Mouse (Mus musculus): ENCODE results near the gene AC170998.1. TPM values are rescaled to one million over a fixed set of nuclear protein-coding genes. Genes with fewer than 3 reads are reported as not detected.

The AC170998.1 gene
- polyA plus RNA-seq, 1 experiment from 2014 or later = 3.3 TPM

DNA sequence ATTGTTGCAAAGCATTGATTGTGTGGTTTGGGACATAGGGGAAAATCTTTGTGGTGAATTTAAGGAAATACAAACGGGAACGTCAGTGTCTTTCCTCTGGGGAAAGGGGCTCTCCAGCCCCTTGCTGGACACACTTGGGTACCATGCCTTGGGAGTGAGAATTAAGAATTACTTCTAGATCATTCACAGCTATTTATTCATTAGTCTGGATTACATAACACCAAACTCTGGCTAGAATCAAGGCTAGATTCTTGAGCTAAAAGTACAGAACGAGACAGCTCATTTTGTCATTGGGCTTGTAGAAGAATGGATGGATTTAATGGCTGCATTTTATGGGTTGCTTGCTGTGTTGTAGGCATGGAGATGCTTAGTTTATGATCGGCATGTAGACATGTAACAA, 31.1 kb upstream of the AC170998.1 start:
- Histone ChIP-seq H3K4me2 (replicated peaks) (no peak overlapping the region), H3K36me3 (no peaks in the 10 kb centered on the region), H3K4me1 (peaks cover 42% of the 10 kb centered on the region), H3K4me3 (no peak overlapping the region), H3K9ac (no peak overlapping the region), H3K9me3 (no peaks in the 10 kb centered on the region), H3K27me3 (replicated peaks) (no peaks in the 10 kb centered on the region), H3K27ac (no peak overlapping the region)
- 73% methylated on average over 4 of the region's 4 CpGs for WGBS
- no peak for ATAC-seq (ENCODE audit: low FRiP score, low read depth)

DNA sequence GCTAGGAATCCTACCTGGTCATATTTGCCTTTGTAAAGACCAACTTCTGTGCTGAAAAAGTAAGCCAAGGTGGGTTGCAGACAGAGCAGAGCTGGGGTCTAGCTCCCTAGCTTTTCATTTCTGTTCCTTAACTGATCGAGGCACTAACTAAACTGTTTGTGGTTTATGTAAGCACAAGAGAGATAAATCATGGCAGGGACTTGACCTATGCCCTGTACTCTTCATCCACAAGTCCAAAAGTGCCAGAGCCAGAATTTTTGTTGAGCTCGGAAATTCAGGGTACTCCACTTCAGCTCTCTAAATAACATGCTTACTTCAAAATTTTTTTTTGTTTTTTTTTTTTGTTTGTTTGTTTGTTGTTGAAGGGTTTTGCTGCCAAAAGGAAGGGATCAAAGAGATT, 29.2 kb upstream of the AC170998.1 start:
- WGBS = 45% methylated on average over 2 of the region's 2 CpGs
- H3K9ac ChIP-seq = 0 out of 2 replicates have a peak overlapping the region, but pooled peaks have one; percentile 21
- peaks cover 39% of the 10 kb centered on the region for H3K4me1 ChIP-seq

GRCm38 (mm10) chr17:28697290-28698195, 28.3 kb upstream of the AC170998.1 start:
- ATAC-seq (ENCODE audit: low FRiP score, low read depth) = no peak
- Histone ChIP-seq H3K27me3 (replicated peaks) (no peaks in the 10 kb centered on the region), H3K4me2 (replicated peaks) (no peak overlapping the region), H3K9me3 (no peaks in the 10 kb centered on the region), H3K4me3 (no peak overlapping the region), H3K4me1 (peaks cover 38% of the 10 kb centered on the region), H3K9ac (no peak overlapping the region), H3K27ac (no peak overlapping the region), H3K36me3 (no peaks in the 10 kb centered on the region)
- 82% methylated on average over 13 of the region's 13 CpGs for WGBS

More for the DNA sequence above, 29.2 kb upstream of the AC170998.1 start:
- no peak overlapping the region for H3K27ac ChIP-seq
- no peak overlapping the region for H3K4me3 ChIP-seq
- H3K4me2 ChIP-seq (replicated peaks) = no peak overlapping the region
- H3K27me3 ChIP-seq (replicated peaks) = no peaks in the 10 kb centered on the region
- H3K9me3 ChIP-seq = no peaks in the 10 kb centered on the region
- no peaks in the 10 kb centered on the region for H3K36me3 ChIP-seq
- no peak for ATAC-seq (ENCODE audit: low FRiP score, low read depth)

- Histone ChIP-seq H3K36me3 (no peaks in the 10 kb centered on the region), H3K9ac (no peak overlapping the region), H3K4me1 (peaks cover 31% of the 10 kb centered on the region), H3K9me3 (no peaks in the 10 kb centered on the region), H3K4me2 (replicated peaks) (no peak overlapping the region), H3K4me3 (no peak overlapping the region), H3K27me3 (replicated peaks) (no peaks in the 10 kb centered on the region), H3K27ac (no peak overlapping the region)
- ATAC-seq (ENCODE audit: low FRiP score, low read depth) = no peak
- WGBS = 30% methylated on average over 4 of the region's 4 CpGs
Observed at GRCm38 (mm10) chr17:28698245-28698644, 27.6 kb upstream of the AC170998.1 start.

GRCm38 (mm10) chr17:28698672-28699071, 27.2 kb upstream of the AC170998.1 start:
- Histone ChIP-seq H3K27me3 (replicated peaks) (no peaks in the 10 kb centered on the region), H3K9me3 (no peaks in the 10 kb centered on the region), H3K4me1 (peaks cover 27% of the 10 kb centered on the region), H3K9ac (no peak overlapping the region), H3K36me3 (no peaks in the 10 kb centered on the region), H3K4me2 (replicated peaks) (no peak overlapping the region), H3K27ac (no peak overlapping the region), H3K4me3 (no peak overlapping the region)
- no peak for ATAC-seq (ENCODE audit: low FRiP score, low read depth)
- WGBS = 93% methylated on average over 2 of the region's 2 CpGs

- Histone ChIP-seq H3K4me3 (no peak overlapping the region), H3K27me3 (replicated peaks) (no peaks in the 10 kb centered on the region), H3K4me2 (replicated peaks) (no peak overlapping the region), H3K9me3 (no peaks in the 10 kb centered on the region), H3K27ac (no peak overlapping the region), H3K9ac (no peak overlapping the region), H3K36me3 (no peaks in the 10 kb centered on the region), H3K4me1 (peaks cover 25% of the 10 kb centered on the region)
- WGBS = 88% methylated on average over 7 of the region's 7 CpGs
- ATAC-seq (ENCODE audit: low FRiP score, low read depth) = no peak
Observed at GRCm38 (mm10) chr17:28699789-28700188, 26.1 kb upstream of the AC170998.1 start.

DNA sequence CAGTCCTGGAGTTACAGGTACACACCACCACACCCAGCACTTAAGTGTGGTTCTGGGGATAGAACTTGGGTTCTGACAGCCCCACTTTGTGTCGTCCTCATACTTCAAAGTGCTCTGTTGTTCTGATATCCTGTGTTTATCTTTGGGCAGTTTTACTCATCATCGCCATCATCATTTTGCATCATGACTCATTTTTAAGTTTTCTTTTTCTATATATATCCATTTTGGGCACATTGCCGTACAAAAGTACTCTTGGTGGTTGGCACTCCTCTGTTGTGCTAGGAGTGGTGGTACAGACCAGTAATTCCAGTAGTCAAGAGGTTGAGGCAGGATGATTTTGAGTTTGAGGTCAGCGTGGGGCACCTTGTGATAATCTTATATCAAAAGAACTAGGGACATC, 24.7 kb upstream of the AC170998.1 start:
- H3K4me2 ChIP-seq (replicated peaks) = no peak overlapping the region
- no peaks in the 10 kb centered on the region for H3K36me3 ChIP-seq
- 96% methylated on average over 4 of the region's 4 CpGs for WGBS
- peaks cover 22% of the 10 kb centered on the region for H3K4me1 ChIP-seq
- H3K9me3 ChIP-seq = no peaks in the 10 kb centered on the region
- no peak overlapping the region for H3K4me3 ChIP-seq
- no peak overlapping the region for H3K9ac ChIP-seq
- H3K27me3 ChIP-seq (replicated peaks) = no peaks in the 10 kb centered on the region
- ATAC-seq (ENCODE audit: low FRiP score, low read depth) = no peak
- H3K27ac ChIP-seq = no peak overlapping the region

GRCm38 (mm10) chr17:28701737-28702136, 24.1 kb upstream of the AC170998.1 start:
- H3K9ac ChIP-seq = no peak overlapping the region
- H3K4me3 ChIP-seq = no peak overlapping the region
- H3K4me2 ChIP-seq (replicated peaks) = no peak overlapping the region
- WGBS = 87% methylated on average over 3 of the region's 3 CpGs
- peaks cover 17% of the 10 kb centered on the region for H3K4me1 ChIP-seq
- H3K27ac ChIP-seq = no peak overlapping the region
- no peaks in the 10 kb centered on the region for H3K27me3 ChIP-seq (replicated peaks)
- ATAC-seq (ENCODE audit: low FRiP score, low read depth) = no peak
- H3K36me3 ChIP-seq = no peaks in the 10 kb centered on the region
- no peaks in the 10 kb centered on the region for H3K9me3 ChIP-seq

DNA sequence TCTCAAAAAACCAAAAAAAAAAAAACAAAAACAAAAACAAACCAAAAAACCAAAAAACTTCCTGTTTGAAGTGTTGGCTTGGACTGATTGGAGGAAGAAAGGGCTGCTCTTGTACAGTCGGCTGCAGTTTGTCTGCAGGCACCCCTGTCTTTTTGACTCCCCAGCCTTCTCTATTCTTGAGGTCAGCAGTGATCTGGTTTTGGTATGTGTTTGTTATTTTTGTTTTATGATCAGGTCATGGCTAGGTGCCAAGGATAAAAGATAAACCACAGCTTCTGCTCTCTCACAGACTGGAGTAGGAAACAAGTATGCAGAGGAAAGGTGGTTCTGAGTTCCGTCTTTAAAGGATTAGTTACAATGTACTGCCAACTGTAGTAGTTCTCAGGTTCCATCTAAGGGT, 23.2 kb upstream of the AC170998.1 start:
- Histone ChIP-seq H3K4me3 (no peak overlapping the region), H3K9ac (no peak overlapping the region), H3K36me3 (no peaks in the 10 kb centered on the region), H3K9me3 (no peaks in the 10 kb centered on the region), H3K27me3 (replicated peaks) (no peaks in the 10 kb centered on the region), H3K4me1 (peaks cover 9% of the 10 kb centered on the region), H3K4me2 (replicated peaks) (no peak overlapping the region), H3K27ac (no peak overlapping the region)
- ATAC-seq (ENCODE audit: low FRiP score, low read depth) = no peak
- WGBS = 85% methylated on average over 2 of the region's 2 CpGs

- no peak overlapping the region for H3K4me3 ChIP-seq
- 51% methylated on average over 1 of the region's 1 CpGs for WGBS
- no peaks in the 10 kb centered on the region for H3K27me3 ChIP-seq (replicated peaks)
- peaks cover 6% of the 10 kb centered on the region; the same call in 1 of the 2 replicates for H3K4me1 ChIP-seq
- ATAC-seq (ENCODE audit: low FRiP score, low read depth) = no peak
- H3K4me2 ChIP-seq (replicated peaks) = no peak overlapping the region
- H3K36me3 ChIP-seq = no peaks in the 10 kb centered on the region
- no peak overlapping the region for H3K9ac ChIP-seq
- H3K27ac ChIP-seq = no peak overlapping the region
- no peaks in the 10 kb centered on the region for H3K9me3 ChIP-seq
Observed at GRCm38 (mm10) chr17:28706697-28707096, 19.2 kb upstream of the AC170998.1 start.

- no peak for ATAC-seq (ENCODE audit: low FRiP score, low read depth)
- H3K9me3 ChIP-seq = no peaks in the 10 kb centered on the region
- WGBS = 96% methylated on average over 3 of the region's 3 CpGs
Observed at GRCm38 (mm10) chr17:28707136-28707627, 18.7 kb upstream of the AC170998.1 start.

DNA sequence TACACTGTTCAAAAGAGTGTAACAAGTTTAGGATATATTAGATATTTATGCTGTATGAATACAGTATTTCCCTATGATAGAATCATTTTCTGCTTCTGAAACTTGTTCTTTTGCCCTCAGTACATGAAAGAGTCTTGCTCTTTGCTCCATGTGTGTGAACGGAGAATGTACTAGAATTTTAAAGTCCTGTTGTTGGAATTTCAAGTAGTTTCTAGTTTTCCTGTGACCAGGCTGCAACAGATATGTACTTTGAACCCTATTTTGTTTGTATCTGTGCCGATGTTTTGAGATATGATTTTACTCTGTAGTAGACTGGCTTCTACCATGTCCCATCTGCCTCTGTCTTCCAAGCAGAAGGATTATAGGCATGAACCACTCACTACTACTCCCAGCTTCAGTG, 18.1 kb upstream of the AC170998.1 start:
- Histone ChIP-seq H3K36me3 (no peaks in the 10 kb centered on the region), H3K27ac (no peak overlapping the region), H3K9me3 (no peaks in the 10 kb centered on the region), H3K4me2 (replicated peaks) (no peak overlapping the region), H3K4me1 (peaks cover 6% of the 10 kb centered on the region; the same call in 1 of the 2 replicates), H3K9ac (no peak overlapping the region), H3K27me3 (replicated peaks) (no peaks in the 10 kb centered on the region), H3K4me3 (no peak overlapping the region)
- no peak for ATAC-seq (ENCODE audit: low FRiP score, low read depth)
- WGBS = 98% methylated on average over 2 of the region's 2 CpGs

More at GRCm38 (mm10) chr17:28707136-28707627, 18.7 kb upstream of the AC170998.1 start:
- H3K4me2 ChIP-seq (replicated peaks) = no peak overlapping the region
- peaks cover 6% of the 10 kb centered on the region; the same call in 1 of the 2 replicates for H3K4me1 ChIP-seq
- H3K9ac ChIP-seq = no peak overlapping the region
- no peak overlapping the region for H3K27ac ChIP-seq
- H3K27me3 ChIP-seq (replicated peaks) = no peaks in the 10 kb centered on the region
- H3K36me3 ChIP-seq = no peaks in the 10 kb centered on the region
- H3K4me3 ChIP-seq = no peak overlapping the region

All from neural tube, embryonic 12.5 days (tissue).